Mouse (Mus musculus) fibroblast of lung, adult 2 months (primary cell): ENCODE data around the gene Fam222b.

Source experiments
- DNase-seq: peaks from one replicate; pipeline ENCODE4 v3.0.0-alpha.2; 2011; ENCODE audit warnings: low read depth

Fam222b gene

GRCm38 (mm10) chr11:78164924-78165760, 70.7 kb downstream of the Fam222b start, which contains the start of gene Traf4:
Traf4 (minus strand) TSS chr11:78165589.
- DNase-seq = no peak

- DNase-seq = peak; percentile 78
These were observed 71.3 kb downstream of the Fam222b start for GRCm38 (mm10) chr11:78165761-78166109.

GRCm38 (mm10) chr11:78166161-78166560, 71.7 kb downstream of the Fam222b start:
- no peak for DNase-seq

GRCm38 (mm10) chr11:78166640-78167039, 72.2 kb downstream of the Fam222b start:
- DNase-seq = no peak

- DNase-seq = no peak
These were observed 72.9 kb downstream of the Fam222b start for GRCm38 (mm10) chr11:78167257-78167959.

- no peak for DNase-seq
These were observed 74.3 kb downstream of the Fam222b start for GRCm38 (mm10) chr11:78168541-78169468.

GRCm38 (mm10) chr11:78170306-78170705, 75.8 kb downstream of the Fam222b start:
- no peak for DNase-seq

- no peak for DNase-seq
These were observed 76.9 kb downstream of the Fam222b start for GRCm38 (mm10) chr11:78171328-78171727.

- no peak for DNase-seq
These were observed 77.7 kb downstream of the Fam222b start for GRCm38 (mm10) chr11:78172034-78172747.

- DNase-seq = no peak
These were observed 78.4 kb downstream of the Fam222b start for GRCm38 (mm10) chr11:78172748-78173383.

- no peak for DNase-seq
These were observed 80.0 kb downstream of the Fam222b start for GRCm38 (mm10) chr11:78174506-78174905.

GRCm38 (mm10) chr11:78175771-78176401, 81.4 kb downstream of the Fam222b start:
- DNase-seq = no peak

- peak; percentile 77 for DNase-seq
These were observed 82.0 kb downstream of the Fam222b start, which contains the start of the genes Nek8 and Tlcd1 for GRCm38 (mm10) chr11:78176402-78176862. Nek8 (minus strand) TSS chr11:78176675. Tlcd1 (plus strand) TSS chr11:78176711.

- DNase-seq = no peak
These were observed 82.5 kb downstream of the Fam222b start for GRCm38 (mm10) chr11:78176905-78177331.

- DNase-seq = peak; percentile 65
These were observed 83.0 kb downstream of the Fam222b start for GRCm38 (mm10) chr11:78177437-78177836.

GRCm38 (mm10) chr11:78177903-78178858, 83.7 kb downstream of the Fam222b start:
- DNase-seq = peak; percentile 95

- DNase-seq = peak; percentile 77
These were observed 84.5 kb downstream of the Fam222b start for GRCm38 (mm10) chr11:78178859-78179437.

GRCm38 (mm10) chr11:78179438-78179999, 85.1 kb downstream of the Fam222b start:
- no peak for DNase-seq
